Comparison of ENCODE assay signal across 35 mouse cellular contexts in genomic region chr6:17990173-17991028, GRCm38 (mm10). TPM values are rescaled to one million over a fixed set of nuclear protein-coding genes. Genes with fewer than 3 reads are reported as not detected.
"Had no signal": no experiment of that assay in that cellular context is flagged by ENCODE, and none has a peak within 500 bp of the region (broad histone marks: within the 10 kb centered on the region; RNA-seq: fewer than 3 reads in every experiment).

No protein-coding gene starts in this region.

- H3K27ac ChIP-seq: limb, embryonic 10.5 days; limb, embryonic 12.5 days; limb, embryonic 13.5 days; limb, embryonic 15.5 days; liver, embryonic 12.5 days; liver, embryonic 13.5 days; liver, embryonic 14.5 days; liver, embryonic 15.5 days; lung, embryonic 15.5 days; macrophage; midbrain, embryonic 10.5 days; midbrain, embryonic 12.5 days; midbrain, embryonic 13.5 days; midbrain, embryonic 15.5 days; neural tube, embryonic 12.5 days; neural tube, embryonic 13.5 days had no signal

- H3K4me2 ChIP-seq: limb, embryonic 12.5 days; limb, embryonic 13.5 days; limb, embryonic 15.5 days; liver, embryonic 11.5 days; liver, embryonic 12.5 days; liver, embryonic 13.5 days; liver, embryonic 15.5 days; lung, embryonic 14.5 days; lung, embryonic 15.5 days; midbrain, embryonic 11.5 days; midbrain, embryonic 12.5 days; midbrain, embryonic 13.5 days; midbrain, embryonic 15.5 days; neural tube, embryonic 12.5 days; neural tube, embryonic 13.5 days had no signal

- H3K9ac ChIP-seq: limb, embryonic 12.5 days; limb, embryonic 13.5 days; limb, embryonic 15.5 days; liver, embryonic 12.5 days; liver, embryonic 13.5 days; liver, embryonic 14.5 days; liver, embryonic 15.5 days; liver, postnatal 0 days; lung, embryonic 14.5 days; lung, embryonic 15.5 days; midbrain, embryonic 12.5 days; midbrain, embryonic 13.5 days; midbrain, embryonic 15.5 days; neural tube, embryonic 12.5 days; neural tube, embryonic 13.5 days had no signal

- ATAC-seq: liver, embryonic 12.5 days; liver, postnatal 0 days; lung, postnatal 0 days; midbrain, embryonic 13.5 days; midbrain, embryonic 15.5 days; midbrain, embryonic 16.5 days had no signal

- H3K9me3 ChIP-seq: limb, embryonic 10.5 days; limb, embryonic 12.5 days; limb, embryonic 13.5 days; limb, embryonic 15.5 days; liver, embryonic 12.5 days; liver, embryonic 13.5 days; liver, embryonic 15.5 days; lung, embryonic 15.5 days; megakaryocyte, embryonic 14.5 days; midbrain, embryonic 10.5 days; midbrain, embryonic 12.5 days; midbrain, embryonic 13.5 days; midbrain, embryonic 15.5 days; neural tube, embryonic 12.5 days; neural tube, embryonic 13.5 days had no signal

- H3K4me1 ChIP-seq: limb, embryonic 10.5 days; limb, embryonic 12.5 days; limb, embryonic 13.5 days; limb, embryonic 15.5 days; liver, embryonic 12.5 days; liver, embryonic 13.5 days; liver, embryonic 15.5 days; megakaryocyte, embryonic 14.5 days; midbrain, embryonic 15.5 days; neural tube, embryonic 12.5 days; neural tube, embryonic 13.5 days had no signal

- H3K36me3 ChIP-seq: limb, embryonic 10.5 days; limb, embryonic 12.5 days; limb, embryonic 13.5 days; limb, embryonic 15.5 days; liver, embryonic 12.5 days; liver, embryonic 13.5 days; liver, embryonic 15.5 days; midbrain, embryonic 10.5 days; midbrain, embryonic 12.5 days; midbrain, embryonic 13.5 days; midbrain, embryonic 15.5 days; neural tube, embryonic 12.5 days; neural tube, embryonic 13.5 days had no signal

- H3K27me3 ChIP-seq: limb, embryonic 12.5 days; limb, embryonic 13.5 days; limb, embryonic 15.5 days; liver, embryonic 12.5 days; liver, embryonic 13.5 days; liver, embryonic 15.5 days; lung, embryonic 15.5 days; megakaryocyte, embryonic 14.5 days; midbrain, embryonic 12.5 days; midbrain, embryonic 13.5 days; midbrain, embryonic 15.5 days; neural tube, embryonic 12.5 days; neural tube, embryonic 13.5 days had no signal

- H3K4me3 ChIP-seq: limb, embryonic 10.5 days; limb, embryonic 12.5 days; limb, embryonic 13.5 days; limb, embryonic 15.5 days; liver, embryonic 12.5 days; liver, embryonic 13.5 days; liver, embryonic 15.5 days; lung, embryonic 15.5 days; megakaryocyte, embryonic 14.5 days; midbrain, embryonic 10.5 days; midbrain, embryonic 12.5 days; midbrain, embryonic 13.5 days; midbrain, embryonic 15.5 days; myocyte; neural tube, embryonic 12.5 days; neural tube, embryonic 13.5 days had no signal

- DNase-seq: left cerebral cortex, postnatal 4 days; liver; liver, embryonic 13.5 days; liver, postnatal 0 days; lung, adult 2 months; lung, embryonic 14.5 days; lung, postnatal 10 days; lung, postnatal 14 days; lung, postnatal 4 days; midbrain, embryonic 14.5 days had no signal

RNA-seq across cellular contexts. Expression of gene Wnt2, which starts 40.0 kb away (rescaled TPM):
- total RNA-seq: megakaryocyte progenitor cell, adult 5-6 weeks; megakaryocyte, adult 5-6 weeks; midbrain, postnatal 0 days; monocyte, adult 5-6 weeks had no signal
- polyA plus RNA-seq: macrophage, myocyte had no signal
